Mouse (Mus musculus): ENCODE results near the gene Ptprm. TPM values are rescaled to one million over a fixed set of nuclear protein-coding genes. Genes with fewer than 3 reads are reported as not detected.
"Not testable (repeated sequence)": the region's sequence is repeated elsewhere in the genome, so short reads cannot be mapped to it uniquely, and the experiment has no call there.

Gene Ptprm
- total RNA-seq, 2 experiments from 2014 or later: 27.3 to 27.4 TPM

- no peak for DNase-seq (ENCODE audit: low spot score in 2 of 2)
Measured at GRCm38 (mm10) chr17:66891916-66892315, 462.3 kb downstream of the Ptprm start.

GRCm38 (mm10) chr17:66891067-66891862, 463.0 kb downstream of the Ptprm start:
- DNase-seq (ENCODE audit: low spot score in 2 of 2): no peak

- no peak for DNase-seq (ENCODE audit: low spot score in 2 of 2)
Measured at GRCm38 (mm10) chr17:66882304-66882703, 472.0 kb downstream of the Ptprm start.

GRCm38 (mm10) chr17:66880969-66881701, 473.1 kb downstream of the Ptprm start:
- no peak for DNase-seq (ENCODE audit: low spot score in 2 of 2)

- DNase-seq (ENCODE audit: low spot score in 2 of 2): no peak
Measured at GRCm38 (mm10) chr17:66879151-66879550, 475.1 kb downstream of the Ptprm start.

- DNase-seq (ENCODE audit: low spot score in 2 of 2): no peak
Measured at GRCm38 (mm10) chr17:66877582-66877981, 476.7 kb downstream of the Ptprm start.

- DNase-seq (ENCODE audit: low spot score in 2 of 2): no peak
Measured at GRCm38 (mm10) chr17:66874810-66875209, 479.4 kb downstream of the Ptprm start.

- no peak for DNase-seq (ENCODE audit: low spot score in 2 of 2)
Measured at GRCm38 (mm10) chr17:66871396-66871795, 482.9 kb downstream of the Ptprm start.

- DNase-seq (ENCODE audit: low spot score in 2 of 2): no peak
Measured at GRCm38 (mm10) chr17:66869581-66870002, 484.7 kb downstream of the Ptprm start.

- no peak for DNase-seq (ENCODE audit: low spot score in 2 of 2)
Measured at GRCm38 (mm10) chr17:66864441-66864840, 489.8 kb downstream of the Ptprm start.

- no peak for DNase-seq (ENCODE audit: low spot score in 2 of 2)
Measured at GRCm38 (mm10) chr17:66861557-66861956, 492.7 kb downstream of the Ptprm start.

GRCm38 (mm10) chr17:66858757-66859156, 495.5 kb downstream of the Ptprm start:
- no peak for DNase-seq (ENCODE audit: low spot score in 2 of 2)

- DNase-seq (ENCODE audit: low spot score in 2 of 2): no peak
Measured at GRCm38 (mm10) chr17:66852496-66852895, 501.8 kb downstream of the Ptprm start.

- DNase-seq (ENCODE audit: low spot score in 2 of 2): not testable (repeated sequence)
Measured at GRCm38 (mm10) chr17:66847011-66847410, 507.2 kb downstream of the Ptprm start.

GRCm38 (mm10) chr17:66822347-66822746, 531.9 kb downstream of the Ptprm start:
- no peak for DNase-seq (ENCODE audit: low spot score in 2 of 2)

GRCm38 (mm10) chr17:66817380-66817779, 536.9 kb downstream of the Ptprm start:
- DNase-seq (ENCODE audit: low spot score in 2 of 2): no peak

- no peak for DNase-seq (ENCODE audit: low spot score in 2 of 2)
Measured at GRCm38 (mm10) chr17:66815921-66816320, 538.3 kb downstream of the Ptprm start.

GRCm38 (mm10) chr17:66813786-66814185, 540.5 kb downstream of the Ptprm start:
- no peak for DNase-seq (ENCODE audit: low spot score in 2 of 2)

- no peak for DNase-seq (ENCODE audit: low spot score in 2 of 2)
Measured at GRCm38 (mm10) chr17:66813346-66813745, 540.9 kb downstream of the Ptprm start.

- no peak for DNase-seq (ENCODE audit: low spot score in 2 of 2)
Measured at GRCm38 (mm10) chr17:66809786-66810185, 544.5 kb downstream of the Ptprm start.

- DNase-seq (ENCODE audit: low spot score in 2 of 2): no peak
Measured at GRCm38 (mm10) chr17:66808186-66808585, 546.1 kb downstream of the Ptprm start.

All from adrenal gland, adult 18-20 months (tissue).